Mouse (Mus musculus): ENCODE results near the gene Fntb. TPM values are rescaled to one million over a fixed set of nuclear protein-coding genes. Genes with fewer than 3 reads are reported as not detected.
A peak's percentile ranks its signal among the peaks of the same experiment; 100 is the strongest.
"Not testable (repeated sequence)": the region's sequence is repeated elsewhere in the genome, so short reads cannot be mapped to it uniquely, and the experiment has no call there.

Fntb gene
- total RNA-seq, 2 experiments from 2014 or later = 27.9 to 28.4 TPM

- no peak for DNase-seq (ENCODE audit: extremely low spot score in 1 of 2, low spot score in 2 of 2)
- Histone ChIP-seq H3K27ac (no peak overlapping the region), H3K4me3 (no peak overlapping the region)
- TF ChIP-seq CTCF (IDR thresholded peaks at IDR 0.05) = no peak
- intact Hi-C loops (cut with DNase I) = no loop called here
These were observed 9.7 kb downstream of the Fntb start for GRCm38 (mm10) chr12:76775132-76775531.

- no peak overlapping the region for H3K4me3 ChIP-seq
- TF ChIP-seq CTCF (IDR thresholded peaks at IDR 0.05) = no peak
- intact Hi-C loops (cut with DNase I) = no loop called here
- DNase-seq (ENCODE audit: extremely low spot score in 1 of 2, low spot score in 2 of 2) = no peak
- H3K27ac ChIP-seq = no peak overlapping the region
These were observed 11.5 kb downstream of the Fntb start for GRCm38 (mm10) chr12:76776898-76777297.

GRCm38 (mm10) chr12:76777845-76778244 is 12.5 kb downstream of the Fntb start:
- Histone ChIP-seq H3K27ac (no peak overlapping the region), H3K4me3 (no peak overlapping the region)
- intact Hi-C loops (cut with DNase I) = no loop called here
- peak; percentile 7 for TF ChIP-seq CTCF (IDR thresholded peaks at IDR 0.05)
- DNase-seq (ENCODE audit: extremely low spot score in 1 of 2, low spot score in 2 of 2) = no peak

- H3K4me3 ChIP-seq = no peak overlapping the region
- no peak; the same call in 1 of the 2 replicates for TF ChIP-seq CTCF (IDR thresholded peaks at IDR 0.05)
- no peak for DNase-seq (ENCODE audit: extremely low spot score in 1 of 2, low spot score in 2 of 2)
- intact Hi-C loops (cut with DNase I) = no loop called here
- H3K27ac ChIP-seq = no peak overlapping the region
These were observed 13.1 kb downstream of the Fntb start for GRCm38 (mm10) chr12:76778305-76779083.

- no peak for TF ChIP-seq CTCF (IDR thresholded peaks at IDR 0.05)
- no peak for DNase-seq (ENCODE audit: extremely low spot score in 1 of 2, low spot score in 2 of 2)
- Histone ChIP-seq H3K27ac (no peak overlapping the region), H3K4me3 (no peak overlapping the region)
- intact Hi-C loops (cut with DNase I) = no loop called here
These were observed 14.6 kb downstream of the Fntb start for GRCm38 (mm10) chr12:76779951-76780350.

GRCm38 (mm10) chr12:76780639-76781468 is 15.5 kb downstream of the Fntb start:
- intact Hi-C loops (cut with DNase I) = no loop called here
- TF ChIP-seq CTCF (IDR thresholded peaks at IDR 0.05) = no peak
- H3K27ac ChIP-seq = no peak overlapping the region
- no peak overlapping the region for H3K4me3 ChIP-seq
- DNase-seq (ENCODE audit: extremely low spot score in 1 of 2, low spot score in 2 of 2) = no peak

GRCm38 (mm10) chr12:76784056-76784619 is 18.7 kb downstream of the Fntb start:
- no peak for DNase-seq (ENCODE audit: extremely low spot score in 1 of 2, low spot score in 2 of 2)
- intact Hi-C loops (cut with DNase I) = no loop called here
- no peak for TF ChIP-seq CTCF (IDR thresholded peaks at IDR 0.05)
- Histone ChIP-seq H3K27ac (no peak overlapping the region), H3K4me3 (no peak overlapping the region)

GRCm38 (mm10) chr12:76790446-76791084 is 25.2 kb downstream of the Fntb start:
- H3K27ac ChIP-seq = peak overlapping the region; percentile 53
- TF ChIP-seq CTCF (IDR thresholded peaks at IDR 0.05) = no peak
- DNase-seq (ENCODE audit: extremely low spot score in 1 of 2, low spot score in 2 of 2) = no peak
- intact Hi-C loops (cut with DNase I) = no loop called here
- no peak overlapping the region for H3K4me3 ChIP-seq

GRCm38 (mm10) chr12:76792540-76792939 is 27.2 kb downstream of the Fntb start:
- DNase-seq (ENCODE audit: extremely low spot score in 1 of 2, low spot score in 2 of 2); H3K27ac ChIP-seq; H3K4me3 ChIP-seq; intact Hi-C loops (cut with DNase I): not testable (repeated sequence)

- intact Hi-C loops (cut with DNase I) = no loop called here
- Histone ChIP-seq H3K4me3 (no peak within 1 kb of the TSS), H3K27ac (no peak within 1 kb of the TSS)
- no peak for TF ChIP-seq CTCF (IDR thresholded peaks at IDR 0.05)
- no peak for DNase-seq (ENCODE audit: extremely low spot score in 1 of 2, low spot score in 2 of 2)
These were observed 30.0 kb downstream of the Fntb start, which contains the start of gene Gpx2 for GRCm38 (mm10) chr12:76795350-76795749. Gpx2 (minus strand) TSS chr12:76795554.

- H3K27ac ChIP-seq = peak overlapping the region; percentile 62
- H3K4me3 ChIP-seq = no peak overlapping the region
- DNase-seq (ENCODE audit: extremely low spot score in 1 of 2, low spot score in 2 of 2) = no peak
- intact Hi-C loops (cut with DNase I) = no loop called here
- no peak for TF ChIP-seq CTCF (IDR thresholded peaks at IDR 0.05)
These were observed 31.6 kb downstream of the Fntb start for GRCm38 (mm10) chr12:76796938-76797539.

All from left cerebral cortex, adult 2 months (tissue).